Mouse (Mus musculus) cerebellum, adult 2 months (tissue): ENCODE data around the gene Shox2. TPM values are rescaled to one million over a fixed set of nuclear protein-coding genes. Genes with fewer than 3 reads are reported as not detected.

Experiments used
- DNase-seq, 2 experiments: peaks; one replicate each; pipeline ENCODE4 v3.0.0; 2021
- H3K27ac ChIP-seq: fragments of 200-500 bp; 2 replicates; pipeline ENCODE4 v1.5.1; 2012; ENCODE audit warnings: low read length, control low read depth, inconsistent platforms; ENCODE audit not compliant: insufficient read depth
- H3K27me3 ChIP-seq: fragments of 200-500 bp; 2 replicates; pipeline ENCODE4 v1.6.1; 2012; ENCODE audit warnings: inconsistent platforms, mild to moderate bottlenecking, low read length, moderate library complexity; ENCODE audit not compliant: control insufficient read depth, insufficient read depth
- H3K4me1 ChIP-seq: fragments of 200-500 bp; 2 replicates; pipeline ENCODE4 v1.6.1; 2011; ENCODE audit warnings: low read length; ENCODE audit not compliant: control insufficient read depth, insufficient read depth
- H3K4me3 ChIP-seq: fragments of 200-500 bp; replicated peaks from 2 replicates; pipeline ENCODE3; 2011; ENCODE audit warnings: mild to moderate bottlenecking, low read depth, low read length, control low read depth; ENCODE audit not compliant: insufficient read depth
- CTCF ChIP-seq: fragments of 200-500 bp; IDR thresholded peaks from 2 replicates; pipeline ENCODE4 v1.5.1; 2011; ENCODE audit warnings: low read depth, mild to moderate bottlenecking, control low read depth, low read length, moderate library complexity, borderline replicate concordance; ENCODE audit not compliant: insufficient read depth
- POLR2A ChIP-seq: fragments of 200-500 bp; IDR thresholded peaks from 2 replicates; pipeline ENCODE4 v1.6.1; 2011; ENCODE audit warnings: low read length, control low read depth, borderline replicate concordance; ENCODE audit not compliant: insufficient read depth
- WGBS: fragments of 180-500 bp; shearing (Covaris S2); methylation state at CpG from one replicate; pipeline ENCODE4 v1.1.7; 2018; 5-methylcytosine and 5-hydroxymethylcytosine counted together
- polyA plus RNA-seq: library from polyadenylated mRNA; depleted of rRNA; stranded (reverse); fragments of >200 nt; gene quantifications from 2 replicates; pipeline ENCODE4 v1.2.3, GENCODE M21; 2012

Shox2 gene
- polyA plus RNA-seq, 1 experiment: 9.9 TPM

- Histone ChIP-seq H3K4me1 (no peaks in the 10 kb centered on the region), H3K4me3 (no peak overlapping the region), H3K27me3 (peaks cover 19% of the 10 kb centered on the region; the same call in 1 of the 2 replicates), H3K27ac (no peak overlapping the region)
- TF ChIP-seq CTCF (no peak), POLR2A (no peak)
- WGBS: 6% methylated on average over 16 of the region's 16 CpGs
- no peak for DNase-seq
Observed at GRCm38 (mm10) chr3:66972191-66972950, 9.2 kb downstream of the Shox2 start.

GRCm38 (mm10) chr3:66970661-66971331 lies 10.8 kb downstream of the Shox2 start:
- Histone ChIP-seq H3K4me1 (no peaks in the 10 kb centered on the region), H3K27ac (no peak overlapping the region), H3K4me3 (no peak overlapping the region), H3K27me3 (peaks cover 19% of the 10 kb centered on the region; the same call in 1 of the 2 replicates)
- WGBS: 3% methylated on average over 29 of the region's 29 CpGs
- DNase-seq: peak in 1 of 2 experiments; percentile 16
- TF ChIP-seq POLR2A (no peak), CTCF (no peak)

- H3K4me3 ChIP-seq: no peak overlapping the region
- no peak overlapping the region for H3K27ac ChIP-seq
- no peaks in the 10 kb centered on the region for H3K4me1 ChIP-seq
- H3K27me3 ChIP-seq: peaks cover 19% of the 10 kb centered on the region; the same call in 1 of the 2 replicates
- TF ChIP-seq POLR2A: no peak
- TF ChIP-seq CTCF: no peak
- WGBS: 5% methylated on average over 10 of the region's 10 CpGs
- no peak for DNase-seq
Observed at GRCm38 (mm10) chr3:66970261-66970660, 11.3 kb downstream of the Shox2 start.

- H3K4me1 ChIP-seq: no peaks in the 10 kb centered on the region
- H3K27ac ChIP-seq: no peak overlapping the region
- H3K27me3 ChIP-seq: peaks cover 13% of the 10 kb centered on the region; the same call in 1 of the 2 replicates
- H3K4me3 ChIP-seq: no peak overlapping the region
- DNase-seq: no peak
- 65% methylated on average over 4 of the region's 4 CpGs for WGBS
- TF ChIP-seq POLR2A: no peak
Observed at GRCm38 (mm10) chr3:66967508-66967907, 14.1 kb downstream of the Shox2 start.

- TF ChIP-seq CTCF (no peak), POLR2A (no peak)
- Histone ChIP-seq H3K4me3 (no peak overlapping the region), H3K27ac (no peak overlapping the region), H3K4me1 (no peaks in the 10 kb centered on the region), H3K27me3 (peaks cover 2% of the 10 kb centered on the region; the same call in 1 of the 2 replicates)
- DNase-seq: no peak
- 54% methylated on average over 3 of the region's 3 CpGs for WGBS
Observed at GRCm38 (mm10) chr3:66964884-66965283, 16.7 kb downstream of the Shox2 start.

- no peaks in the 10 kb centered on the region for H3K4me1 ChIP-seq
- WGBS: 79% methylated on average over 5 of the region's 5 CpGs
- H3K4me3 ChIP-seq: no peak overlapping the region
- no peak for TF ChIP-seq POLR2A
- no peak for TF ChIP-seq CTCF
- no peak for DNase-seq
- H3K27me3 ChIP-seq: no peaks in the 10 kb centered on the region; the same call in 1 of the 2 replicates
- no peak overlapping the region for H3K27ac ChIP-seq
Observed at GRCm38 (mm10) chr3:66959972-66960371, 21.6 kb downstream of the Shox2 start.

GRCm38 (mm10) chr3:66955126-66955525 lies 26.4 kb downstream of the Shox2 start:
- DNase-seq: no peak
- no peak overlapping the region for H3K4me3 ChIP-seq
- 53% methylated on average over 2 of the region's 2 CpGs for WGBS
- H3K27ac ChIP-seq: no peak overlapping the region
- no peak for TF ChIP-seq CTCF
- TF ChIP-seq POLR2A: no peak
- no peaks in the 10 kb centered on the region for H3K4me1 ChIP-seq
- H3K27me3 ChIP-seq: no peaks in the 10 kb centered on the region

GRCm38 (mm10) chr3:66939675-66940074 lies 41.9 kb downstream of the Shox2 start:
- H3K4me3 ChIP-seq: no peak overlapping the region
- 37% methylated on average over 10 of the region's 10 CpGs for WGBS
- no peak overlapping the region for H3K27ac ChIP-seq
- DNase-seq: no peak
- no peaks in the 10 kb centered on the region for H3K4me1 ChIP-seq
- H3K27me3 ChIP-seq: no peaks in the 10 kb centered on the region; the same call in 1 of the 2 replicates
- TF ChIP-seq CTCF: no peak
- TF ChIP-seq POLR2A: no peak
